Mouse (Mus musculus): ENCODE data around the gene Ackr3.

Gene Ackr3

DNA sequence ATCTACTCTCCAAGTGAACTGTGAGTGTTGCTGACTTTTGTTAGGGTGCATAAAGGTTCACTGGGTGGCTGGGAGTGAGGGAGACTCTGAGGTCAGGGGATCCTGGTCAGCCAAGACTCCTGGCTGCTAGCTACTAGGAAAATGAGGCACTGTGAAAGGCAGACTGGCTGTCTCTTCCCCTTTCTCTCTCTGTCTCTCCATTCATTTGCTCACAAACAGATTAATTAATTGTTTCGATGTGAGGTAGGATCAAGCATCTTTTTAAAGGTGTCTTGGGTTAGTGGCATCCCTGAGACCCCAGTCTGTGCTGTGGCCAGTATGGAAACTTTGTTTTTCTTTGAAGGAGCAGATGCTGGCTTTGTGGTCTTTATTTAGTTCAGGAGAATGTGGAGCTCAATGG, 1.0 kb downstream of the Ackr3 start:
- DNase-seq (ENCODE audit: low spot score in 2 of 2) = no peak

DNA sequence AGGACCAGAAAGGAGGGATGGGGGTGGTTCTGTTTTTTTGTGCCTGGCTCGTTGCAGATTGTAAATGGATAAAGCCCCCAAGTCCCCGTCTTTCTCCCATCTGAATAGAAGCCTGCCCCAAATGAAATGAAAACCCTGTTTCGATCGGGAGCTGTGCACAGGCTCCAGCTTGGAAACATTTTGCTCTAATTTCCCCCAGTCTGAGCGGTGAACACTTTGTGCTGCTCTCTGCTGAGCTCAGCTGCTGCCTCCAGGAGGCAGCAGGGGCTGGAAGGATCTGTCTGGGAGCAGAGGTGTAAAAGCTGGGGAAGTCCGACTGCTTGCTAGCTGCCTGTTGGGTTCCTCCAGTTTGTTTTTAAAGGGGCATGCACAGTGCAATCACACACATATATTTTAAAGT, 1.4 kb downstream of the Ackr3 start:
- DNase-seq (ENCODE audit: low spot score in 2 of 2) = no peak

DNA sequence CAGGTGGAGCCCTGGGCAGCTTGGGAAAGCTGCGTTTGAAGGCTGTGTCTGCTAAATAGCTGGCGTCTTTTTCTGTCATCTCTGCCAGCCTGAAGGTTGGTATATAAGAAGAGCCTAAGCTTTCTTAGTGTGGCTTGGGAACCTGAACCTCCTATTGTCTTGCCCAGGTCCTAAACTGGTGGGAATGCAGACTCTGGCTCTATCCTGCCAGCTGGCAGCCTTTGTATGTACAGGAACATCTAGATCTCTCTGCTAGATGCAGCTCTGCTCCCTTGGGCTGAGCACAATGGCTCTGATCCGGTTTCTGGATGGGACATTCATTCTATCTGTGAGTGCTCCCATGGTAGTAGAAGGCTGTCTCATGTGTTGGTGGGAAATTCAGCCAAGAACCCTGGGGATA, 2.9 kb downstream of the Ackr3 start:
- no peak for DNase-seq (ENCODE audit: low spot score in 2 of 2)

DNA sequence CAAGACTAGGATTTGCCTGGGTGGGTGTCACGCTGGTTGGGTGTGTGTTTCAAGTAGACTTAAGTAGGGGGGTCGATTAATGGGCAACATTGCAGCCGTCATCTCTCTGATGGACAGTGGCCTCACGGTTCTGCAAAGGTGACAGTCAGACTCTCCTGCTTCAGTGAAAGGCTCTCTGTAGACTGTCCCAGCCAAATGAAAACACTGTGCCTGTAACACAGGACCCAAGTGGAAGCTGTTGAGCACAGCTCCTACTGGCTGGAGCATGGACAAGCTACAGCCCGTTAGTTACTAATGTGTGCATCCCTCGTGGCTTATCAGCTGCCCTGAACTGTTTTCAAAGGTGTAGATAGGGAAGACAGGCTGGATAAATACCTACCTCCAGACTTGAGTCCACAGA, 3.5 kb downstream of the Ackr3 start:
- DNase-seq (ENCODE audit: low spot score in 2 of 2) = no peak

DNA sequence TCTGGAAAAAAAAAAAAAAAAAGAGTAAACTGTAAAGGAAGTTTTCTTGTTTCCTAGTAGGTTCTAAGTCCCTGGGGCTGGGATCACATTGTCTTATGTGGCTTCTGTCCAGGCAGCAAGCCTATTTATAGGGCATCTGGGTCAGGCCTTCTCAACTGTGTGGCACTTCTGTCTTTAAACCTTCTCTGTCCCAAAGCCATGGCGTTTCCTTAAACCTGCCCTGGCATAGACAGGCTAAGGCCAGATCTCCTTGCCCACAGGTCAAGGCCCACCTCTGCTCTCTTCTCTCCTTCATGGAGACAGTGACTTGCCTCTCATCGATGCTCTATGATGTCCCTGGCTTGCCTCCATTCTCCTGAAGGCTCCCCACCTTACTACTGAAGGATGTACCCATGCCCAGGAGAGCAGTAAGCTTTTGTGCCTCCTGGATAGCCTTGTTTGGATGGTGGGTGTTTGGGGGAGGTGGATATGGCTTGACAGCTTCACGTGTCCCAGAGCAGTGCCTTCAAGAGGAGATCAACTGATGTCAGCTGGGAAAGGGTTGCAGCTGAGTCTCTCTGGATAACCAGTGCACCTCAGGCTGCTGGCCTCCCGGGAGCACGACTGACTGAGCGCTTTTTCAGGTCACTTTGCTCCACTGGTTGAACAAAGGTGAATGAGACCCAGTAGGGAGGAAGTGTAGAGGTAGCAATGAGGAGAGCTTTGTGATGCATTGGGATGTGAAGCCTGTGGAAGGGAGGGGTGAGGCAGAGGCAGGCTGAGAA, 4.1 kb downstream of the Ackr3 start:
- no peak for DNase-seq (ENCODE audit: low spot score in 2 of 2)

DNA sequence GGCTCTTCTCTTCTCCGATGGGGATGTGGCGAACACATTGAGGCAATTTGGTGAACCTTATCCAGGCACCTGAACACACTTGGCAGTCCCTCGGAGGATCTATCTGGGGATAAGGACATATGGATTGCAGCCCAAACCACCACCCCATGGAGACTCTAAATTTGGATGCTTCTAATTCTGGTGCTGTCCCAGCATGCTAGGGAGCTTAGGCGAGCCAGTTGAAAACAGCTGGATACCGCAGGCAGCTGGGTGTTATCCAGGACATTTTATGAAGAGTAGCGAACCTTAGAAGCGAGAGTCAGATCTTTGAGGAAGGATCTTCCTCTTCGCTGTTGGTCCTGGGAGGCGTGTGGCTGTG, 4.7 kb downstream of the Ackr3 start:
- no peak for DNase-seq (ENCODE audit: low spot score in 2 of 2)

DNA sequence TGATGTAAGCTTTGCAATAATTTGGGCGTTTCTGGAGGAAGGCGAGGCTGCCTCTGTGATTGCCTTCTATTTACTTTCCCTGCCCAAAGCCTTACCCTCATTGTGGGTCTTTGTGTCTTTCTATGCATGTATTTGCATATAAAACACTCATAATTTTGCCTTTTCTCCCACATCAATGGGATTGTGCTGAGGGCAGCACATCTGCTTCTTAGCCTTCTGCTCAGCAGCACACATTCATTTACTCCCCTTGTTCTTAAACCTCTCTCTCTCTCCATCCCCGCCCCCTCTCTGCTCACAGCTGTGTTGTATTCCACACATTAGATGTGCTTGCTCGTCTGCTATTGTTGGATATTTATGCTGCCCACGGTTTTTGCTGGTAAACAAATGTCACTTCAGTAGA, 5.3 kb downstream of the Ackr3 start:
- no peak for DNase-seq (ENCODE audit: low spot score in 2 of 2)

DNA sequence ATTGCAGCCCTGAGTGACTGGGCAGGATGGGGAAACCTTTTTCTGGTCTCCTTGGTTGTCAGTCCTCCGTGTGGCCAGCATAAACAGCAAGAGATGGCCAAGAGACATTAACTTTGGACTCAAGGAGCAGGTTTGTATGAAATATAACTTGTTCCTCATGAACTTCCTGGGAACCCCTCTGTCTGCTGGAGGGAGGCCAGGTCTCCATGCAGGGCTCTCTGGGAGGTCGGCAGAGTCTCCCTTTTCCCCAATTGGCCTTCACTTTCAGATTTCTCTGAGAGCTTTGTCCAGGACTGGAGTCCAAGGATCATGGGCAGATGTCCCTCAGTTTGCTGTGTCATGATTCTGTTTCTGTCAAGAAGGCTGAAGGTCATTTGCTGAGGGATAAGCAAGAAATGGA, 6.0 kb downstream of the Ackr3 start:
- no peak for DNase-seq (ENCODE audit: low spot score in 2 of 2)

DNA sequence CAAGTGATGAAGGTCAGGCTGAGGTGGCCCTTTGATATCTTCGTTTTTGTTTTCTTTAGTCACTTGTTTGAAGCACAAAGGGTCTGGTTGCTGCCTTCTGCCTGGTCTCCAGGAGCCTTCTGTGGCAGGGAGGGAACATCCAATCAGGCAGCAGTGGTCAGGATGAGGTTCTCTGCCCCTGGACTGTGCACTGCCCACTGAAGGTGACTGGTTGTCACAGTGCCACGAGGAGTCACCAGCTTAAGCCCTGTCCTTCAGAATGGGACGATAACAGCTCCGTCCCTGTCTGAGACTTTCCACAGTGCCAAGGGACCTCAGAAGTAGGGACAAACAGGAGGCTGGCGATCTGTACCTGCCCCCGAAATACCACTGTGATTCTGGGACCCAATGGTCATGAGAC, 6.6 kb downstream of the Ackr3 start:
- no peak for DNase-seq (ENCODE audit: low spot score in 2 of 2)

DNA sequence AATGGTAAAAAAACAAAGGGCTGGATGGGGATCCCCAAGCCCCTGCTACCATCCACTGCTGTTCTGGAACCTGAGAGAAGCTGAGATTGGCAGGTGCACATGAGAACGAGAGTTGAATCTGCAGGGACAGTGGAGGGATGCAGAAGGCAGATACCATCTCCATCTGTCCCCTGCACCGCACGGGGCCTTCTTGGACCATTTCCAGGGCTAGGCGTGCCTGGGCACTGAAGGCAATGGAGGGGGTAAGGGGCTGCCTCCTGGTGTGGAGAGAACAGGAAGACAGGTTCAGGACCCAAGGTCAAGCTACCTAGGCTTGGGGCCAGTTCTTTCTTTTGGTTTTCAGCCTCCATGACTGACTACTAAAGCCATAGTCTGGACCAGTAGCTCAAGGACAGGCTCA, 7.0 kb downstream of the Ackr3 start:
- DNase-seq (ENCODE audit: low spot score in 2 of 2) = no peak

DNA sequence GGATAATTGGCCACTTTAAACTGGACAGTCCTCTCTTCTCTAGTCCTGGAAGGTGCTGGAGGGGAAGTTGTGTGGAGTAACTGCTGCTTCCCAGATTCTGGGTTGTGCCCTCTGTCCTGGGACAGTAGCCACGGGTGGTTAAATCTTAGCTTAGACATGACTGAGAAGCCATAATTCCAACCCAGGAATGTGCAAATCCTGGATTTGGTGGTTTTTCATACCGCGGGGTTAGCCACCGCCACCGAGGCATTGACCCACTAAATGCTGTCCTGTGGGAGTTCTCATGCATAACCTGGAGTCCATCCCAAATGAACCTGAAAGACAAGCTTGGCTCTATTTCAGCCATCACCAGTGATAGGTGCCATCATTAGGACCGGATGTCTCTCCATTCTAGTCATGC, 8.6 kb downstream of the Ackr3 start:
- DNase-seq (ENCODE audit: low spot score in 2 of 2) = no peak

DNA sequence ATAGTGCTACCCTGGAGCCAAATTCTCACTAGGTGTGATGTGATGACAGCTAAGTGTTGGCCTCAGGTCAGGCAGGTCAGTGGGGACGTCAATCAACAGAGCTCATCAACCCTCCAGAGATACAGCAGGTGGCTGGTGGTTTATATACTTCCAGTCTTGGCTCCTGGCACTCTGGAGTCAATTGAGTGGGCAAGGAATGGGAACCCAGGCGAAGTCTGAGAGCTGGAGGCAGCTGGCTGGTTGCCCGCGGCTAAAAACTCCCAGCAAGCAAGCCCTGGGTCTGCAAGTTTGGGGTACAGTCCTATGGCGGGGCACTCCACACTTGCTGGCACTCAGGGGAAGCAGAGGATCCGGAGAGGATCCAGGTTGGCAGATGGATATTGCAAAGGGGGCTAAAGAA, 9.1 kb downstream of the Ackr3 start:
- no peak for DNase-seq (ENCODE audit: low spot score in 2 of 2)

DNA sequence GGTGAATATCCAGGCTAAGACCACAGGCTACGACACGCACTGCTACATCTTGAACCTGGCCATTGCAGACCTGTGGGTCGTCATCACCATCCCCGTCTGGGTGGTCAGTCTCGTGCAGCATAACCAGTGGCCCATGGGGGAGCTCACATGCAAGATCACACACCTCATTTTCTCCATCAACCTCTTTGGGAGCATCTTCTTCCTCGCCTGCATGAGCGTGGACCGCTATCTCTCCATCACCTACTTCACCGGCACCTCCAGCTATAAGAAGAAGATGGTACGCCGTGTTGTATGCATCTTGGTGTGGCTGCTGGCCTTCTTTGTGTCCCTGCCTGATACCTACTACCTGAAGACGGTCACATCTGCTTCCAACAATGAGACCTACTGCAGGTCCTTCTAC, 10.2 kb downstream of the Ackr3 start:
- DNase-seq (ENCODE audit: low spot score in 2 of 2) = no peak

DNA sequence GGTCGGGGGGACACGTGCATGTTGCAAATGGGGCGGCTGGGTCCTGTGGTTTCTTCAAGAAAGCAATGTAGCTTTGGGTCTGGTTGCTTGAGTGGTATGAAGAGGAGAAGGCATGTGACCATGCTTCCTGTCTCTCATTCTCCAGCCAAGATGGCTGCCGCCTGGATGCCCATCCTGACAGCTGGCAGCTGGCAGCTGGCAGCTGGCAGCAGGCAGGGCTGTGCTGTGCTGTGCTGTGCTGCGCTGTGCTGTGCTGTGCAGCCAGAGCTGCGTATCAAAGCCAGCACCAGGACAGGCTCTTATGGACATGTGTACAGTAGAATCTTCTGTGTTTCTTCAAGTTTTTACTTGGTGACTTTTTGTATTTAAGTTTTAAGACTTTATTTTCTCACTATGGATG, 11.1 kb downstream of the Ackr3 start:
- DNase-seq (ENCODE audit: low spot score in 2 of 2) = no peak

DNA sequence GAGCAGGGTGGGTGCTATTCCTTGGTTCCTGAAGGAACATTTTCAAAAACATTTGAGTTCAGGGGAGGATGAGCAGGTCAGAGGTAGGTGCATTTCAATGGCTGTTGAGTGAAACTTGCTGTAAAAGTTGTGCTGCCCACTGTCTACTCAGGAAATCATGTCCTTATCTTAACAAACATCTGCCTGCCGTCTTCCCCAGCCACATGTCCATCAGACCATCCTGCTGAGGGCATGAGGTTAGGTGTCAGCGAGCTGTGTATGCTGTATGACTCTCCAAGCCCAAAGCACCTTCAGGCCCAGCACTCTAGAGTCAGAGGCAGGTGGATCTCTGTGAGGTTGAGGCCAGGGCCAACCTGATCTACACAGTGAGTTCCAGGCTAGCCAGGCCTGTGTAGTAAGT, 12.1 kb downstream of the Ackr3 start:
- no peak for DNase-seq (ENCODE audit: low spot score in 2 of 2)

DNA sequence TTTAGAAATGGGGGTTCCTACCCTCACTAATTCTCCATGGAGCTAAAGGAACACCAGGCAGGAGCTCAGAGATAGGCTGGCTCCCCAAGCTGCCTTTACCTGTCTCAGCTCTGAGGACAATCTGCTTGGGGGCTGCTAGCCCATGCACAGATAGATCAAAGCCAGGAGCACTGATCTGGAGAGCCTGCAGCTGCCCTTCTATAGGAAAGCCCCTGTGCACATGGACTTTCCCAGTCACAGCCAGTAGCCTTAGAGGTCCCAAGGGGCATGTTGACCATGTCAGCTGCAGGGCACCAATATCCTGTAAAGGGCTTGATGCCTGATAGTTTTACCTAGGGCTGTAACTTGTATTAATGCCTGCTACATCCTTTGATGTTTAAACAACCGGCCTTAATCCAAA, 12.6 kb downstream of the Ackr3 start:
- DNase-seq (ENCODE audit: low spot score in 2 of 2) = no peak

DNA sequence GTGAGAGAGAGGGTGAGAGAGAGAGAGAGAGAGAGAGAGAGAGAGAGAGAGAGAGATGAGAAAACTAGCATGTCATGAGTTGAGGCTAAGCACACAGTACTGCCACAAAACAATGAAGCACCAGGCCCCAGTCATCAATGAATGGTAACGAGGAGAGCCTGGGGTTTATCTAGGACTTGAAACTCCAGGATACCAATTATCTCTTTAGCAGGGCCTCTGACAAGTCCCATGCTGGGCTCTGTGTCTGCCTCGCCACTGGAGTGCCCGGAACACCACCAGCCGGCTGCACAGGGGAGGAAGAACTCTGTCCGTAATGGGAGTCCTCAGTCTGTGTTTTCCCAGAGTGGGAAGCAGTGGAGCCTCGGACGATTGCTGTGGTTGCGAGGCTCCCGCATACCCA, 16.5 kb downstream of the Ackr3 start:
- no peak for DNase-seq (ENCODE audit: low spot score in 2 of 2)

DNA sequence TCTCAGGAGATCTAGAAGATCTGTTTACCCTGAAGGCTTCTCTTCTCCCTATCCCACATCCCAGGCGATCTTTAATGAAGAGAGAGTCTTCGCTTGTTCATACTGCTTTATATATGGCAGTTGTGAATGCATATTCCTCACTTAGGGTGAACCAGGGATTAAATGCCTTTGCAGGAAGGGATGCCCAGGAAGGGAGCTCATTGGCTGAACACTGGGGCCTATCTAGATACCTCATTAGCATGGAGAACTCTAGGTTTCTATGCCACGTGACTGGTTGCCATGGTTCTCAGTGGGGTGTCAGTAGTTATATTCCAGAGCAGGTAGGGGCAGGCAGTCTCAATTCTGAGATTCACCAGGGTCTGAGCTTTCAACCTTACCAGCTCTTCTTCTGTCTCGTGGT, 17.1 kb downstream of the Ackr3 start:
- no peak for DNase-seq (ENCODE audit: low spot score in 2 of 2)

DNA sequence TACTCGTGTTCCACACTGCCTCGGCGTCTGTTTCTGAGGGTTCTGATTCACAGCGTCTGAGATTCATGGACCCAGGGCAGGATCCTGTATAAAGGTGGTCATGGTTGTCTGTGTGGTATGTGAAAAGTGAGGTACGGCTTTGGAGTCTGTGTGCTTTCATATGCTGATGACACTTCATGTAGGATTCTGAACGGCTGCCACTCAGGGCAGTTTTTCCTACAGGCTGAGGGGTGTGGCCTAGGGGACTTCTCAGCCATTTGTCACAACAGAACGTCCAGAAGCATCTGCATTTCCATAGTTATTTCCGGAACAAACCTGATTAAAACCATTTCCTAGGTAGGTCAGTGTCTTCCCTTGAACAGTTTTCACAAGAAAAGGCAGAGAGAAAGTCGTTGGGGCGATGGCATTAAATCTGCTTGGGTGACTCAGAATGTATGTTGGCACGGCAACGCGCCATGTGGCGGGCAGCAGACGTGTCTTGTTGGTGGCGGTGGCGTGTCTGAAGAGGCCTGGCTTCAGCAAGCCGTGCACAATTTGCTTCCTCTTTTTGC, 18.1 kb downstream of the Ackr3 start:
- DNase-seq (ENCODE audit: low spot score in 2 of 2) = no peak

DNA sequence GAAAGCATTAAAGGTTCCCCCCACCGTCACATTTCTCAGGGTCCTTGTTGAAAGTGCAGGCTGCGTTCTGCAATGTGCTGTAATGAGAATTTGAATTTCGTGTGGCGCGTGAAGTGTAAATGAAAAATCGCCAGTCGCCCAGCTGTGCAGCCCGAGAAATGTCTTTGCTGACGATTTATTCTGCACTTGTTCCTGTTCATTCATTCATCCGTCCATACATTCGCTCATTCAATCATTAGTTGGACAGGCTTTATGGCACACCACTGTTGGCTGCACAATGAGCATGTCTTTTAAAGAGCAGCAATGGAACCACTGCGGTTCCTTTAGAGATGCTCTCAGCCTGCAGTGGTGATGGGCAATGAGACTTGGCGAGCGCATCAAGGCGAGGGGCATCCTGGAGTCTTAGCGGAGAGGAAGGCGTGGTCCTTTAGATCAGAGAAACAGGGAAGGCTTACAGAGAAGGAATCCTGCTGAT, 18.7 kb downstream of the Ackr3 start:
- no peak for DNase-seq (ENCODE audit: low spot score in 2 of 2)

DNA sequence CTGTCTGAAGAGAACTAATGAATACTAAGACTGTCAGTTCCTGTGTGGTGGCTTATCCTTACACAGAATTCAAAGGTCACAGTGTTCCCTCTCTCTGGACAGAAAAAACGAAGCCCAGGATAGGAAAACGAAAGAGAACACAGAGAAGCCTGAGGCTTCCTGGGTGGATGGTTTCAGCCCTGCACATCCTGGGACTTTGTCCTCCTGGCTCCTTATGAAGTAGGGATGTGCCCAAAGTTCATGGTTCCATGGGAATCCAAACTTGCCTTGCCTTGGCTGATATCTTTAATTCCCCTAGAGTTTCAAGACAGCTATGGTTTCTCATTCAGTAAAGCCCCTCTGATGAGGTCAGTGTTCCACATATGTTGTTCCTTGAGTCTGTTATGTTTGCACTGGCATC, 19.2 kb downstream of the Ackr3 start:
- DNase-seq (ENCODE audit: low spot score in 2 of 2) = no peak

DNA sequence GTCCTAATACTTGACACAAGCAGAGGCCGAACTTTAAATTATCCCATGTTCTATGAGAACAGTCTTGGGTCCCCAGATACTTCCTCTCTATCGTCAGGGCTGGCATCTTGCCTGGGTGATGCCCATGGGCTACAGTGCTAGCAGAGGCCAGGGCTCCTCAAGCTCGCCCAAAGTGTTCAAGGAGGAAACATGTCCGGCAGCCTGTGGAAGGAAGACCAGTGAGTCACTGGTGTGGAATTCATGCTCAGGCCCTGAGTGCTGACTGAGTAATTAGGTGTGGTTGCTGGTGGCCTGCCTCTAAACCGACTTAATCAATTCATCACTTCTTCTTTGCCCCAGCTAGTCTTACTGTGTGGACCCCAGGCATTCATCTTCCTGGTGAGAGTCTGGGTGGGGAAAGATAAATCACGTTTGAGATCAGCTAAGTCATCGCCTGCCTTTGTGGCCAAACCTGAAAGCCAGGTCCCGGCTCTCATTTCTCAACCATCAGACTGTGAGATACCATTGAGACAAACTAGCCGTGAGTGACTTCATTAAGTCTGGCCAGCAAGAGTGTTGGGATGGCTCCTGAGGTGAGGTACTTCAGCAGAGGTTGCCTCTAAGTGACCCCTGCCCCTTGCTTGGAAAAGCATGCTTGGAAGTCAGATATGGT, 21.9 kb downstream of the Ackr3 start:
- DNase-seq (ENCODE audit: low spot score in 2 of 2) = no peak

DNA sequence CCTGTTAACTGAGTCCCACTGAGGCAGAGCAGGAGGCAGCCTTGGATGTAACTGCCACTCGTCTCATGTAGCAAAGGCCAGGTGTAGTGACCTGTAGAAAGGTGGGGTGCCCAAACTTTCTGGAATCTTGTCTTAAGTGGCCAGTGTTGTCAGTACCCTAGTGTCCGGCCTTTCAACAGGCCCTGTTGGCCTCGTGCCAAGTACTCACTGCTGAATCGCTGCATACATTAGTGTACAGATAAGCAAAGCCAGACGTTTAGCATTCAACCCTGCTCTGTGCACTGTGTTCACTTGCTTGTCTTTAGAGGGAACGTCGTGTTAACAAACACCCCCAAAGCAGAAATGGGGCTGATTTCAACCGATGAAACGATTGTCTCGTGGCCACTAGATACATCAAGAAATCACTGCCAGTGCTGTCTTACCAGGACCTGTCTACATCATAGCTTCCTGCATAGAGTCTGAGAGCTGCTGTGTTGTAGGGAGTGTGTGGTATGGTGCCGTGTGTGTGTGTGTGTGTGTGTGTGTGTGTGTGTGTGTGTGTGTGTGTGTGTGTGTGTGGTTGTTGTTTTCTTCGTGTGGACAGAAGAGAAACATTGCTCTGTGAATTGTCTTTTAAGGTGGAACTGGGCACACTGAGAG, 24.0 kb downstream of the Ackr3 start:
- DNase-seq (ENCODE audit: low spot score in 2 of 2) = no peak

Data from spleen, postnatal 14 days (tissue).